Mouse (Mus musculus): ENCODE data around the gene Gtpbp6. TPM values are rescaled to one million over a fixed set of nuclear protein-coding genes. Genes with fewer than 3 reads are reported as not detected.
"Not testable (repeated sequence)": the region's sequence is repeated elsewhere in the genome, so short reads cannot be mapped to it uniquely, and the experiment has no call there.

Gene Gtpbp6
- polyA plus RNA-seq, 1 experiment from 2014 or later, result 41.7 TPM

- H3K36me3 ChIP-seq, result peaks cover 22% of the 10 kb centered on the region
- peak within 1 kb of the TSS; percentile 35; the same call in 1 of the 2 replicates for H3K27ac ChIP-seq
- H3K4me1 ChIP-seq (replicated peaks), result peaks cover 36% of the 10 kb centered on the region
- H3K9me3 ChIP-seq, result peaks cover 2% of the 10 kb centered on the region; the same call in 1 of the 2 replicates
- H3K4me3 ChIP-seq (replicated peaks), result peak within 1 kb of the TSS; percentile 40
- 5% methylated on average over 25 of the region's 25 CpGs for WGBS
- peak within 1 kb of the TSS; percentile 78 for H3K4me2 ChIP-seq
- no peak within 1 kb of the TSS for H3K9ac ChIP-seq (replicated peaks)
- H3K27me3 ChIP-seq, result peaks cover 18% of the 10 kb centered on the region
- no peak for ATAC-seq (ENCODE audit: insufficient number of reproducible peaks, insufficient read depth, low FRiP score, low TSS enrichment, low read depth)
These were observed 8.1 kb downstream of the Gtpbp6 start, which contains the start of gene Plcxd1 for GRCm38 (mm10) chr5:110099656-110100580. Plcxd1 (plus strand) TSS chr5:110099969.

GRCm38 (mm10) chr5:110098991-110099477, 9.0 kb downstream of the Gtpbp6 start:
- H3K27ac ChIP-seq, result peak overlapping the region; percentile 35; the same call in 1 of the 2 replicates
- peaks cover 18% of the 10 kb centered on the region for H3K27me3 ChIP-seq
- 29% methylated on average over 1 of the region's 1 CpGs for WGBS
- ATAC-seq (ENCODE audit: insufficient number of reproducible peaks, insufficient read depth, low FRiP score, low TSS enrichment, low read depth), result no peak
- no peak overlapping the region for H3K4me3 ChIP-seq (replicated peaks)
- no peak overlapping the region for H3K4me2 ChIP-seq
- no peaks in the 10 kb centered on the region for H3K9me3 ChIP-seq
- H3K4me1 ChIP-seq (replicated peaks), result peaks cover 40% of the 10 kb centered on the region
- peaks cover 13% of the 10 kb centered on the region for H3K36me3 ChIP-seq
- H3K9ac ChIP-seq (replicated peaks), result no peak overlapping the region

GRCm38 (mm10) chr5:110094847-110095213, 13.2 kb downstream of the Gtpbp6 start:
- Histone ChIP-seq H3K4me3 (replicated peaks) (peak overlapping the region; percentile 50), H3K27ac (peak overlapping the region; percentile 35; the same call in 1 of the 2 replicates), H3K4me1 (replicated peaks) (peaks cover 16% of the 10 kb centered on the region), H3K27me3 (no peaks in the 10 kb centered on the region), H3K36me3 (no peaks in the 10 kb centered on the region), H3K9me3 (no peaks in the 10 kb centered on the region), H3K4me2 (peak overlapping the region; percentile 72), H3K9ac (replicated peaks) (peak overlapping the region; percentile 54)
- WGBS, result 5% methylated on average over 4 of the region's 4 CpGs
- ATAC-seq (ENCODE audit: insufficient number of reproducible peaks, insufficient read depth, low FRiP score, low TSS enrichment, low read depth), result no peak

GRCm38 (mm10) chr5:110094030-110094846, 13.8 kb downstream of the Gtpbp6 start, which contains the start of gene Gm35315:
Gm35315 (minus strand) TSS chr5:110094420.
- ATAC-seq (ENCODE audit: insufficient number of reproducible peaks, insufficient read depth, low FRiP score, low TSS enrichment, low read depth), result peak; percentile 93
- H3K4me3 ChIP-seq (replicated peaks), result peak within 1 kb of the TSS; percentile 50
- H3K27me3 ChIP-seq, result no peaks in the 10 kb centered on the region
- H3K9ac ChIP-seq (replicated peaks), result peak within 1 kb of the TSS; percentile 54
- no peaks in the 10 kb centered on the region for H3K9me3 ChIP-seq
- H3K36me3 ChIP-seq, result no peaks in the 10 kb centered on the region
- 3% methylated on average over 25 of the region's 25 CpGs for WGBS
- H3K4me1 ChIP-seq (replicated peaks), result peaks cover 10% of the 10 kb centered on the region
- peak within 1 kb of the TSS; percentile 72 for H3K4me2 ChIP-seq
- peak within 1 kb of the TSS; percentile 79 for H3K27ac ChIP-seq

GRCm38 (mm10) chr5:110091546-110091945, 16.5 kb downstream of the Gtpbp6 start:
- Histone ChIP-seq H3K9me3 (no peaks in the 10 kb centered on the region), H3K36me3 (no peaks in the 10 kb centered on the region), H3K27me3 (no peaks in the 10 kb centered on the region), H3K27ac (no peak overlapping the region), H3K4me2 (no peak overlapping the region), H3K4me3 (replicated peaks) (no peak overlapping the region), H3K9ac (replicated peaks) (no peak overlapping the region), H3K4me1 (replicated peaks) (peaks cover 7% of the 10 kb centered on the region)
- WGBS, result 68% methylated on average over 2 of the region's 2 CpGs
- no peak for ATAC-seq (ENCODE audit: insufficient number of reproducible peaks, insufficient read depth, low FRiP score, low TSS enrichment, low read depth)

- H3K9me3 ChIP-seq, result peaks cover 4% of the 10 kb centered on the region; the same call in 1 of the 2 replicates
- H3K4me2 ChIP-seq, result no peak overlapping the region
- H3K4me3 ChIP-seq (replicated peaks), result no peak overlapping the region
- H3K27me3 ChIP-seq, result no peaks in the 10 kb centered on the region
- H3K27ac ChIP-seq, result no peak overlapping the region
- H3K36me3 ChIP-seq, result no peaks in the 10 kb centered on the region
- H3K9ac ChIP-seq (replicated peaks), result no peak overlapping the region
- H3K4me1 ChIP-seq (replicated peaks), result no peaks in the 10 kb centered on the region
- 26% methylated on average over 14 of the region's 14 CpGs for WGBS
- ATAC-seq (ENCODE audit: insufficient number of reproducible peaks, insufficient read depth, low FRiP score, low TSS enrichment, low read depth), result no peak
These were observed 21.7 kb downstream of the Gtpbp6 start for GRCm38 (mm10) chr5:110086161-110086866.

- H3K36me3 ChIP-seq, result peaks cover 3% of the 10 kb centered on the region; the same call in 1 of the 2 replicates
- no peaks in the 10 kb centered on the region for H3K4me1 ChIP-seq (replicated peaks)
- H3K9ac ChIP-seq (replicated peaks), result no peak overlapping the region
- H3K9me3 ChIP-seq, result peaks cover 26% of the 10 kb centered on the region
- no peaks in the 10 kb centered on the region for H3K27me3 ChIP-seq
- 81% methylated on average over 4 of the region's 4 CpGs for WGBS
- ATAC-seq (ENCODE audit: insufficient number of reproducible peaks, insufficient read depth, low FRiP score, low TSS enrichment, low read depth), result no peak
- no peak overlapping the region for H3K4me3 ChIP-seq (replicated peaks)
- no peak overlapping the region for H3K4me2 ChIP-seq
- H3K27ac ChIP-seq, result no peak overlapping the region
These were observed 25.0 kb downstream of the Gtpbp6 start for GRCm38 (mm10) chr5:110082961-110083360.

- H3K9me3 ChIP-seq, result peaks cover 25% of the 10 kb centered on the region
- ATAC-seq (ENCODE audit: insufficient number of reproducible peaks, insufficient read depth, low FRiP score, low TSS enrichment, low read depth); H3K9ac ChIP-seq (replicated peaks); H3K4me2 ChIP-seq; H3K4me3 ChIP-seq (replicated peaks); H3K36me3 ChIP-seq; H3K27ac ChIP-seq; H3K4me1 ChIP-seq (replicated peaks); H3K27me3 ChIP-seq: not testable (repeated sequence)
- 91% methylated on average over 2 of the region's 2 CpGs for WGBS
These were observed 35.6 kb downstream of the Gtpbp6 start, which contains the start of gene Gm17655 for GRCm38 (mm10) chr5:110072413-110072812. Gm17655 (minus strand) TSS chr5:110072513.

GRCm38 (mm10) chr5:110057637-110058408, 50.2 kb downstream of the Gtpbp6 start:
- Histone ChIP-seq H3K4me1 (replicated peaks) (no peaks in the 10 kb centered on the region), H3K27me3 (no peaks in the 10 kb centered on the region), H3K4me3 (replicated peaks) (peak overlapping the region; percentile 59), H3K9me3 (peaks cover 18% of the 10 kb centered on the region; the same call in 1 of the 2 replicates), H3K36me3 (no peaks in the 10 kb centered on the region), H3K27ac (no peak overlapping the region), H3K9ac (replicated peaks) (peak overlapping the region; percentile 53), H3K4me2 (peak overlapping the region; percentile 58)
- under 1% methylated on average over 19 of the region's 19 CpGs for WGBS
- ATAC-seq (ENCODE audit: insufficient number of reproducible peaks, insufficient read depth, low FRiP score, low TSS enrichment, low read depth), result peak; percentile 97

Measured in limb, embryonic 12.5 days (tissue).